Mouse (Mus musculus) pancreas, adult 10 weeks (tissue): ENCODE measurements around the gene 1110004F10Rik. TPM values are rescaled to one million over a fixed set of nuclear protein-coding genes. Genes with fewer than 3 reads are reported as not detected.

Experiments used
- polyA plus RNA-seq: library from polyadenylated mRNA; stranded (reverse); fragments of 350-450 nt; fragmentation: Illumina TruSeq; extraction: RNeasy Lipid Tissue Mini Kit (QIAGEN cat#74804); gene quantifications from one replicate; pipeline ENCODE4 v1.2.3, GENCODE M21; 2015; ENCODE audit warnings: low read depth, low replicate concordance; ENCODE audit not compliant: insufficient read depth

The 1110004F10Rik gene
- polyA plus RNA-seq: 15.1 TPM

GRCm38 (mm10) chr7:116039196-116039537 is at the start of gene 1110004F10Rik:
Gene 1110004F10Rik, plus strand, starts transcription at chr7:116039397.

GRCm38 (mm10) chr7:116038511-116038910 is 686 bp upstream of the 1110004F10Rik start, which contains the start of gene Sox6:
Gene Sox6, minus strand, starts transcription at chr7:116038796.

GRCm38 (mm10) chr7:116084366-116084765 is 45.2 kb downstream of the 1110004F10Rik start, which contains the start of gene Gm4353:
Gene Gm4353, minus strand, starts transcription at chr7:116084635.

Other genes starting within 250 kb of the 1110004F10Rik start
- 3.2 TPM for gene Sox6, start 601 bp upstream of the 1110004F10Rik start, polyA plus RNA-seq
- gene Gm4353, start 45.2 kb downstream of the 1110004F10Rik start, polyA plus RNA-seq: not detected